Mouse (Mus musculus) small intestine, adult 10 weeks (tissue): ENCODE data around the gene Btnl2. TPM values are rescaled to one million over a fixed set of nuclear protein-coding genes. Genes with fewer than 3 reads are reported as not detected.

ENCODE experiments used
- polyA plus RNA-seq: library from polyadenylated mRNA; stranded (reverse); fragments of 350-450 nt; fragmentation: Illumina TruSeq; extraction: RNeasy Lipid Tissue Mini Kit (QIAGEN cat#74804); gene quantifications from one replicate; pipeline ENCODE4 v1.2.3, GENCODE M21; 2014; ENCODE audit warnings: low replicate concordance

Gene Btnl2
- 76.7 TPM for polyA plus RNA-seq

DNA sequence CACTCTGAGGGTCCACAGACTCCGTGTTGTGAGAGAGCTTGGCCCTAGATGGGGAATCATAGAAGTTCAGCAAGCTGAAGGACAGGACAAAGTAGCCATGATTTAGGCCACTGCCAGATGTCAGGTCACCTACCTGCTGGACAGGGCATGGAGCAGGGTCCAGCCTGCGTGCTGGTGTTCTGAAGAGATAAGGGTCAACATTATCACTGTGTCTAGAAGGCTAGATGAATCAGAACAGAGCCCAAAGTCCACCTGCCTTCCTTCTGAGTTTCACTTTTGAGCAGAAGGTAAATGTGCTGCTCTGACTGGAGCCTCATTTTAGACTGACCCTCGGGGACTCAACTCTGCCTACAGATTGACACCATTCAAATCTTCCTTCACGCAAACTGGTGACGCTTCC lies at the start of gene Btnl2:
Gene Btnl2 (plus strand): TSS at position 284 of the 400 bp plus-strand sequence.

DNA sequence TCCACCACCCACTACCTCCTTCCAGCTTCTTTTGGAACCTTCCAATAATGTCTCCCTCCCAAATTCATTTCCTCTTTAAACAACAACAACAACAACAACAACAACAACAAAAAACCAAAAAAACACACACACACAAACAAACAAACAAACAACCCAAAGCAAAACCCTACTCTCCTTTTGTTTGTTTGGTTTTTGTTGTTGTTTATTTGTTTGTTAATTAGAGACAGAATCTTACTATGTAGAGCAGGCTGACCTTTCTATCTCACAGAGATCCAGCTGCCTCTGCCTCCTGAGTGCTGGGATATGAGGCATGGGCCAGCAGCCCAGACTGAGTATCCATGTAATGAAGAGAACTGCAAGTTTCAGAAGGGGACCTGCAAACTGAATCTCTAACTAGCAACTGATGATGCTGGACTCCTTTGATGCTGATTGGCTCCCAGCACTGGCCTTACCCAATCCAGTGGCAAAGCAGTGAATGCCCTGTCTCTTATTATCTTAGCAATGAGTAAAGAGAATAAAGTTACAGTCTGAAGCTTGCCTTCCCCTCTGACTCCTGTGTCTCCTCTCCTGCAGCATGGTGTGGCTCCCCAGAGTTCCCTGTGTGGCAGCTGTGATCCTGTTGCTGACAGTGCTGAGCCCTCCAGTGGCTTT lies 49.1 kb upstream of the Btnl2 start, which contains the start of gene H2-Eb1:
Gene H2-Eb1 (plus strand): TSS at position 488 of the 651 bp plus-strand sequence.

DNA sequence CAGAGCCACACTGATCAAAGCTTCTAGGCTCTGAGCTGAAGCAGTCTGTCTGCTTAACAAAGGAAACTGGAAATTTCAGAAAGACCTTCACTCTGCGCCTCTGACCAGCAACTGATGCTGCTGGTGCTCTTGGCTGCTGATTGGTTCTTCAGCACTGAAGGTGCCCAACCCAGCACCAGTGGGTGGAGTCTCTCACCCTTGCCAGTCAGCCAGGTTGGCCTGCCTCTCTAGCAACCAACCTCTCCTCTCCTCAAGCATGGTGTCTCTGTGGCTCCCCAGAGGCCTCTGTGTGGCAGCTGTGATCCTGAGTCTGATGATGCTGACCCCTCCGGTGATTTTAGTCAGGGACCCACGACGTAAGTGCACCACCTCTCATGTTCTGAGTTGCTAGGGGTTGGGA lies 29.2 kb upstream of the Btnl2 start, which contains the start of gene H2-Eb2:
Gene H2-Eb2 (plus strand): TSS at position 230 of the 400 bp plus-strand sequence.

DNA sequence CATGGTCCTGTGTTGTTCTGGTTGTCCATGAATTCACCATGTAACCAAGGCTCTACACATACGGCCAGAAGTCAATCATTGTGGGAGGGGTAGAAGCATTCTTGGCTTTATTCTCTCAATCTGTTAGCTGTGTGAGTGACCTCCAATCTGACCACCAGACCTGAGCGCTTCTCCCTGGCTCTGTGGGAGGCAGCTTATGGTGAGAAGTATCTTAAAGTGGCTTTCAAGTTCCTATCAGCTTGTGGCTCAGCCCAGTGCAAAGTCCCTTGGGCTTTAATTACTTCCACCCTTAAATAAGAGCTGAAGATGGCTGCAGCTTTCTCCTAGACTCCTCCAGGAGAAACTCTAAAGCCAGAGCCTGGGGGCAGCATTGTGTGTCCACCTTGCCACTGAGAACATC lies 22.2 kb downstream of the Btnl2 start, which contains the start of gene Btnl1:
Gene Btnl1 (plus strand): TSS at position 286 of the 400 bp plus-strand sequence.

DNA sequence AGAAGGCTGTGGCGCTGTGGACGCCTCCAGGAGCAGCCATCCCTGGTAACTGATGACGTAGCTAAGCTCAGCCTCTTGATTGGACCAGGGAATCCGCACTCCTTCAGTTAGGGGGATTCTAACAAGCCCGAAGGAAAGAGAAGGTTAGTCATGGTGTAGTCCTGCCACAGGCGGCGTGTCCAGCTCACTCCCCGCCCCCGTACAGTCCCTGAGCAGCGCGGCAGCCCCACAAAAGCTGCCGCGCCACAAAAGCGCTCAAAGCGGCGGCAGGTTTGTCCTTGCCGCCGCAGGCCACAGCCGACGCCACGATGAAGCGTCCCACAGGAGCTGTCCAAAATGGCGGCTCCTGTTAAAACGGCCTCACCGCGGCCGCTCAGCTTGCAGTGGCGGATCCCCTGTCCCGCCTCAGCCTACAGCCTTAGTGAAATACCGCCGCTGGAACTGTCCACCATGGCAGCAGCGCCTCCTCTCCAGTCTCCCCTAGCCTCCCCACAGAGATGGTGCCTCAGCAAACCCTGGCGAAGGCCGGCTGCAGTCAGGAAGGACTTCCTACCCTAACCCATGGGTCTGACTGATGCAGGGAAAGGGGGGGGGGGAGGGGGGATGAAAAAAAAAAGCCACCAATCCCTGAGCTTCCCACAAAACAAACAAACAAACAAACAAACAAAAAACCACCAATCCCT lies 44.2 kb downstream of the Btnl2 start, which contains the start of gene BC051142:
Gene BC051142 (plus strand): TSS at position 110 of the 683 bp plus-strand sequence.

Other genes starting within 250 kb of the Btnl2 start
- gene H2-DMa, start 235.3 kb upstream of the Btnl2 start, polyA plus RNA-seq, result 1.6 TPM
- 197 TPM for gene Brd2, start 232.2 kb upstream of the Btnl2 start, polyA plus RNA-seq
- 1.5 TPM for gene H2-DMb2, start 211.5 kb upstream of the Btnl2 start, polyA plus RNA-seq
- 12.1 TPM for gene H2-DMb1, start 201.8 kb upstream of the Btnl2 start, polyA plus RNA-seq
- gene Tap1, start 167.3 kb upstream of the Btnl2 start, polyA plus RNA-seq, result 5.6 TPM
- 5.8 TPM for gene Psmb9, start 167.1 kb upstream of the Btnl2 start, polyA plus RNA-seq
- gene Psmb8, start 157.1 kb upstream of the Btnl2 start, polyA plus RNA-seq, result 7.2 TPM
- gene Tap2, start 151.3 kb upstream of the Btnl2 start, polyA plus RNA-seq, result not detected
- 13.2 TPM for gene H2-Ob, start 115.9 kb upstream of the Btnl2 start, polyA plus RNA-seq
- 39.7 TPM for gene H2-Ab1, start 97.1 kb upstream of the Btnl2 start, polyA plus RNA-seq
- 122 TPM for gene H2-Aa, start 67.0 kb upstream of the Btnl2 start, polyA plus RNA-seq
- gene H2-Eb1, start 49.0 kb upstream of the Btnl2 start, polyA plus RNA-seq, result 5.2 TPM
- gene H2-Eb2, start 29.2 kb upstream of the Btnl2 start, polyA plus RNA-seq, result 2.7 TPM
- gene Btnl1, start 22.3 kb downstream of the Btnl2 start, polyA plus RNA-seq, result 231 TPM
- 1.1 TPM for gene BC051142, start 44.0 kb downstream of the Btnl2 start, polyA plus RNA-seq
- 36.6 TPM for gene Btnl4, start 122.5 kb downstream of the Btnl2 start, polyA plus RNA-seq
- gene Btnl6, start 162.5 kb downstream of the Btnl2 start, polyA plus RNA-seq, result 268 TPM
- 0.15 TPM for gene Notch4, start 209.4 kb downstream of the Btnl2 start, polyA plus RNA-seq
- gene Gpsm3, start 235.0 kb downstream of the Btnl2 start, polyA plus RNA-seq, result 2.0 TPM
- gene Pbx2, start 236.4 kb downstream of the Btnl2 start, polyA plus RNA-seq, result 13.8 TPM
- not detected for gene Ager, start 243.0 kb downstream of the Btnl2 start, polyA plus RNA-seq
- gene Rnf5, start 248.9 kb downstream of the Btnl2 start, polyA plus RNA-seq, result 56.8 TPM
- 3.7 TPM for gene Agpat1, start 249.4 kb downstream of the Btnl2 start, polyA plus RNA-seq